Mouse (Mus musculus): ENCODE data around the gene Aldh1l1. TPM values are rescaled to one million over a fixed set of nuclear protein-coding genes. Genes with fewer than 3 reads are reported as not detected.

Gene Aldh1l1
- total and polyA plus RNA-seq, 2 experiments from 2014 or later, result 83.8 to 125 TPM

GRCm38 (mm10) chr6:90597592-90597991 is 111.4 kb downstream of the Aldh1l1 start:
- H3K27me3 ChIP-seq (ENCODE audit: insufficient read depth, low read length), result no peaks in the 10 kb centered on the region
- no peaks in the 10 kb centered on the region for H3K4me1 ChIP-seq (ENCODE audit: insufficient read depth, low read length)
- H3K9ac ChIP-seq (replicated peaks; ENCODE audit: low read length, poor library complexity, severe bottlenecking), result no peak overlapping the region
- H3K27ac ChIP-seq (ENCODE audit: low read depth, low read length), result no peak overlapping the region
- no peak overlapping the region for H3K4me2 ChIP-seq (ENCODE audit: low read depth, low read length, poor library complexity, severe bottlenecking)
- WGBS, result 69% methylated on average over 2 of the region's 2 CpGs
- peak; percentile 84 for DNase-seq (ENCODE audit: low spot score)
- H3K36me3 ChIP-seq (ENCODE audit: insufficient read depth, low read length), result 0 out of 2 replicates have a peak, but pooled peaks cover 4% of the 10 kb centered on the region
- no peak overlapping the region for H3K4me3 ChIP-seq (ENCODE audit: low read depth, low read length)
- no peak for TF ChIP-seq CTCF (IDR thresholded peaks at IDR 0.05)
- no peaks in the 10 kb centered on the region for H3K9me3 ChIP-seq (ENCODE audit: low read length)
- peak; percentile 69; the same call in 1 of the 2 replicates for ATAC-seq (ENCODE audit: low FRiP score)

GRCm38 (mm10) chr6:90598197-90598596 is 112.0 kb downstream of the Aldh1l1 start:
- no peak overlapping the region for H3K27ac ChIP-seq (ENCODE audit: low read depth, low read length)

GRCm38 (mm10) chr6:90600351-90600750 is 114.1 kb downstream of the Aldh1l1 start:
- ATAC-seq (ENCODE audit: low FRiP score), result no peak
- H3K4me1 ChIP-seq (ENCODE audit: insufficient read depth, low read length), result no peaks in the 10 kb centered on the region; the same call in 1 of the 2 replicates
- WGBS, result 87% methylated on average over 4 of the region's 4 CpGs
- TF ChIP-seq CTCF (IDR thresholded peaks at IDR 0.05), result no peak
- H3K4me3 ChIP-seq (ENCODE audit: low read depth, low read length), result no peak overlapping the region
- no peak overlapping the region for H3K27ac ChIP-seq (ENCODE audit: low read depth, low read length)
- no peak overlapping the region for H3K4me2 ChIP-seq (ENCODE audit: low read depth, low read length, poor library complexity, severe bottlenecking)
- H3K9me3 ChIP-seq (ENCODE audit: low read length), result no peaks in the 10 kb centered on the region
- no peak overlapping the region for H3K9ac ChIP-seq (replicated peaks; ENCODE audit: low read length, poor library complexity, severe bottlenecking)
- no peak for DNase-seq (ENCODE audit: low spot score)
- no peaks in the 10 kb centered on the region for H3K36me3 ChIP-seq (ENCODE audit: insufficient read depth, low read length)
- H3K27me3 ChIP-seq (ENCODE audit: insufficient read depth, low read length), result no peaks in the 10 kb centered on the region

More at GRCm38 (mm10) chr6:90598197-90598596, 112.0 kb downstream of the Aldh1l1 start:
- Histone ChIP-seq H3K27me3 (ENCODE audit: insufficient read depth, low read length) (no peaks in the 10 kb centered on the region), H3K9me3 (ENCODE audit: low read length) (no peaks in the 10 kb centered on the region), H3K4me3 (ENCODE audit: low read depth, low read length) (no peak overlapping the region), H3K9ac (replicated peaks; ENCODE audit: low read length, poor library complexity, severe bottlenecking) (no peak overlapping the region), H3K4me1 (ENCODE audit: insufficient read depth, low read length) (no peaks in the 10 kb centered on the region), H3K36me3 (ENCODE audit: insufficient read depth, low read length) (0 out of 2 replicates have a peak, but pooled peaks cover 2% of the 10 kb centered on the region), H3K4me2 (ENCODE audit: low read depth, low read length, poor library complexity, severe bottlenecking) (no peak overlapping the region)
- TF ChIP-seq CTCF (IDR thresholded peaks at IDR 0.05), result no peak
- ATAC-seq (ENCODE audit: low FRiP score) (no peak), DNase-seq (ENCODE audit: low spot score) (no peak)
- 89% methylated on average over 6 of the region's 6 CpGs for WGBS

GRCm38 (mm10) chr6:90601736-90602135 is 115.5 kb downstream of the Aldh1l1 start:
- peaks cover 4% of the 10 kb centered on the region; the same call in 1 of the 2 replicates for H3K4me1 ChIP-seq (ENCODE audit: insufficient read depth, low read length)
- H3K27me3 ChIP-seq (ENCODE audit: insufficient read depth, low read length), result no peaks in the 10 kb centered on the region
- DNase-seq (ENCODE audit: low spot score) (no peak), ATAC-seq (ENCODE audit: low FRiP score) (no peak)
- WGBS, result 64% methylated on average over 7 of the region's 7 CpGs
- H3K4me3 ChIP-seq (ENCODE audit: low read depth, low read length), result no peak overlapping the region
- H3K9ac ChIP-seq (replicated peaks; ENCODE audit: low read length, poor library complexity, severe bottlenecking), result no peak overlapping the region
- H3K27ac ChIP-seq (ENCODE audit: low read depth, low read length), result no peak overlapping the region
- no peaks in the 10 kb centered on the region for H3K9me3 ChIP-seq (ENCODE audit: low read length)
- no peak for TF ChIP-seq CTCF (IDR thresholded peaks at IDR 0.05)
- no peaks in the 10 kb centered on the region for H3K36me3 ChIP-seq (ENCODE audit: insufficient read depth, low read length)
- no peak overlapping the region for H3K4me2 ChIP-seq (ENCODE audit: low read depth, low read length, poor library complexity, severe bottlenecking)

- H3K27ac ChIP-seq (ENCODE audit: low read depth, low read length), result no peak overlapping the region
- TF ChIP-seq CTCF (IDR thresholded peaks at IDR 0.05), result no peak
- no peak overlapping the region for H3K9ac ChIP-seq (replicated peaks; ENCODE audit: low read length, poor library complexity, severe bottlenecking)
- WGBS, result 95% methylated on average over 3 of the region's 3 CpGs
- no peaks in the 10 kb centered on the region for H3K36me3 ChIP-seq (ENCODE audit: insufficient read depth, low read length)
- no peak overlapping the region for H3K4me2 ChIP-seq (ENCODE audit: low read depth, low read length, poor library complexity, severe bottlenecking)
- ATAC-seq (ENCODE audit: low FRiP score) (no peak), DNase-seq (ENCODE audit: low spot score) (no peak)
- H3K9me3 ChIP-seq (ENCODE audit: low read length), result no peaks in the 10 kb centered on the region
- H3K4me3 ChIP-seq (ENCODE audit: low read depth, low read length), result no peak overlapping the region
- H3K4me1 ChIP-seq (ENCODE audit: insufficient read depth, low read length), result peaks cover 4% of the 10 kb centered on the region; the same call in 1 of the 2 replicates
- H3K27me3 ChIP-seq (ENCODE audit: insufficient read depth, low read length), result no peaks in the 10 kb centered on the region
These were observed 116.1 kb downstream of the Aldh1l1 start for GRCm38 (mm10) chr6:90602304-90602703.

- Histone ChIP-seq H3K36me3 (ENCODE audit: insufficient read depth, low read length) (no peaks in the 10 kb centered on the region), H3K9me3 (ENCODE audit: low read length) (no peaks in the 10 kb centered on the region), H3K4me3 (ENCODE audit: low read depth, low read length) (no peak overlapping the region), H3K9ac (replicated peaks; ENCODE audit: low read length, poor library complexity, severe bottlenecking) (no peak overlapping the region), H3K4me1 (ENCODE audit: insufficient read depth, low read length) (peaks cover 4% of the 10 kb centered on the region; the same call in 1 of the 2 replicates), H3K4me2 (ENCODE audit: low read depth, low read length, poor library complexity, severe bottlenecking) (no peak overlapping the region), H3K27me3 (ENCODE audit: insufficient read depth, low read length) (no peaks in the 10 kb centered on the region), H3K27ac (ENCODE audit: low read depth, low read length) (no peak overlapping the region)
- ATAC-seq (ENCODE audit: low FRiP score), result no peak
- 78% methylated on average over 7 of the region's 7 CpGs for WGBS
- TF ChIP-seq CTCF (IDR thresholded peaks at IDR 0.05), result no peak
- DNase-seq (ENCODE audit: low spot score), result peak; percentile 20
These were observed 116.9 kb downstream of the Aldh1l1 start for GRCm38 (mm10) chr6:90603126-90603525.

Measured in midbrain, postnatal 0 days (tissue).